Comparison of ENCODE assay signal across 20 mouse cellular contexts in the genomic region with DNA sequence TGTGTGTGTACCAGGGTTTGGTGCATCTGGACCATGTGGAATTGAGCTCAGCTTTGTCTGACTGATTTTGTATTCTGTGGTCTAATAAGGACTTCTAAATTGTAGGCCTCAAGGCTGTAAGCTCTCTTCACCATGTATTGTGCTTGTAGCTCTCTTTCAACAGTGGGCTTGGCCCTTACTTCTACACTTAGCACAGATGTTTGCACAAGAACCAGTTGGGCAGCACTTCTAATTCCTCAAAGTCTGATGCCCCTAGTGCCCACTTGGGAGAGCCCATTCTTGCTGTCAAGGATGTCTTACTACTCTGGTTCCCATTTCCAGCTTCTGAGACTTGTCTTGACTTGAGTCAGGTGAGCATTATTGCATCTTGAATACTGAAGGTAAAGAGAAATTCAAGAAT.
DNase-seq lines count a peak whose midpoint lies in the region; ATAC-seq and TF ChIP-seq lines count a peak whose summit lies in the region.
"Had no signal": no experiment of that assay in that cellular context is flagged by ENCODE, and none has a peak within 500 bp of the region (broad histone marks: within the 10 kb centered on the region; RNA-seq: fewer than 3 reads in every experiment).

No protein-coding gene starts in this region.

- intact Hi-C loops in left cerebral cortex, postnatal 14 days (cut with DNase I), result no loop called here

- peak; percentile 45 for TF ChIP-seq CTCF in lung, embryonic 14.5 days (IDR thresholded peaks at IDR 0.05; ENCODE audit: low read depth)
- no peak for TF ChIP-seq CTCF in midbrain, postnatal 0 days (IDR thresholded peaks at IDR 0.05)

- no peak overlapping the region for H3K27ac ChIP-seq in lung, embryonic 14.5 days (ENCODE audit: low read depth)
- H3K27ac ChIP-seq in lung, embryonic 15.5 days, result no peak overlapping the region
- no peak overlapping the region for H3K27ac ChIP-seq in stomach, embryonic 14.5 days (ENCODE audit: low read length)
- H3K27ac ChIP-seq in midbrain, postnatal 0 days (ENCODE audit: low read depth, low read length), result no peak overlapping the region
- H3K27ac ChIP-seq: embryonic facial prominence, embryonic 15.5 days; forebrain, embryonic 10.5 days; forebrain, embryonic 15.5 days; heart, embryonic 13.5 days had no signal

- H3K4me3 ChIP-seq in lung, embryonic 14.5 days (ENCODE audit: low read depth, low read length), result no peak overlapping the region
- H3K4me3 ChIP-seq in lung, embryonic 15.5 days, result no peak overlapping the region
- no peak overlapping the region for H3K4me3 ChIP-seq in stomach, embryonic 14.5 days (ENCODE audit: low read depth, low read length)
- no peak overlapping the region for H3K4me3 ChIP-seq in midbrain, postnatal 0 days (ENCODE audit: low read depth, low read length)
- H3K4me3 ChIP-seq: embryonic facial prominence, embryonic 15.5 days; erythroblast, embryonic 14.5 days; forebrain, embryonic 10.5 days; forebrain, embryonic 15.5 days; heart, embryonic 13.5 days had no signal

- H3K9me3 ChIP-seq in lung, embryonic 14.5 days (ENCODE audit: low read depth, low read length), result no peaks in the 10 kb centered on the region
- no peaks in the 10 kb centered on the region for H3K9me3 ChIP-seq in lung, embryonic 15.5 days
- no peaks in the 10 kb centered on the region for H3K9me3 ChIP-seq in stomach, embryonic 14.5 days (ENCODE audit: control insufficient read depth, low read depth, low read length)
- no peaks in the 10 kb centered on the region for H3K9me3 ChIP-seq in midbrain, postnatal 0 days (ENCODE audit: low read length)
- H3K9me3 ChIP-seq: embryonic facial prominence, embryonic 15.5 days; forebrain, embryonic 10.5 days; forebrain, embryonic 15.5 days; heart, embryonic 13.5 days had no signal

- H3K9ac ChIP-seq in lung, embryonic 14.5 days, result no peak overlapping the region
- no peak overlapping the region for H3K9ac ChIP-seq in lung, embryonic 15.5 days
- no peak overlapping the region for H3K9ac ChIP-seq in stomach, embryonic 14.5 days (replicated peaks; ENCODE audit: low read depth, low read length)
- no peak overlapping the region for H3K9ac ChIP-seq in midbrain, postnatal 0 days (replicated peaks; ENCODE audit: low read length, poor library complexity, severe bottlenecking)
- H3K9ac ChIP-seq: embryonic facial prominence, embryonic 15.5 days; forebrain, embryonic 15.5 days; heart, embryonic 13.5 days had no signal

- no peaks in the 10 kb centered on the region for H3K4me1 ChIP-seq in lung, embryonic 14.5 days (ENCODE audit: insufficient read depth)
- H3K4me1 ChIP-seq in lung, embryonic 15.5 days, result no peaks in the 10 kb centered on the region
- H3K4me1 ChIP-seq in stomach, embryonic 14.5 days (ENCODE audit: control insufficient read depth, insufficient read depth, low read length), result no peaks in the 10 kb centered on the region
- no peaks in the 10 kb centered on the region for H3K4me1 ChIP-seq in midbrain, postnatal 0 days (ENCODE audit: insufficient read depth, low read length)
- H3K4me1 ChIP-seq: embryonic facial prominence, embryonic 15.5 days; forebrain, embryonic 10.5 days; forebrain, embryonic 15.5 days; heart, embryonic 13.5 days had no signal

- ATAC-seq in lung, embryonic 14.5 days (ENCODE audit: insufficient read depth), result peak; percentile 77; the same call in 1 of the 2 replicates
- peak; percentile 72; the same call in 1 of the 2 replicates for ATAC-seq in lung, embryonic 15.5 days (ENCODE audit: borderline replicate concordance, extremely low read depth, low FRiP score, low TSS enrichment)
- ATAC-seq in stomach, embryonic 14.5 days (ENCODE audit: insufficient number of reproducible peaks, insufficient read depth, low FRiP score, low read depth), result peak; percentile 79
- ATAC-seq in midbrain, postnatal 0 days (ENCODE audit: low FRiP score), result no peak
- ATAC-seq: forebrain, embryonic 15.5 days had no signal

- DNase-seq in lung, embryonic 14.5 days, result peak; percentile 70
- DNase-seq in lung, postnatal 14 days, result peak; percentile 19
- DNase-seq in adrenal gland, postnatal 14 days, result no peak
- no peak for DNase-seq in left cerebral cortex, postnatal 14 days (ENCODE audit: low spot score in 2 of 2)
- DNase-seq in embryo, embryonic 9.5 days (ENCODE audit: extremely low spot score), result no peak
- DNase-seq in midbrain, postnatal 0 days (ENCODE audit: low spot score), result no peak
- DNase-seq: adrenal gland, adult 2 months; adrenal gland, postnatal 36 days; cerebellum, adult 2 months; cerebellum, postnatal 10 days; gastrocnemius, postnatal 36 days; heart, adult 11 months; heart, postnatal 36 days had no signal

- no peaks in the 10 kb centered on the region for H3K36me3 ChIP-seq in lung, embryonic 14.5 days (ENCODE audit: insufficient read depth)
- no peaks in the 10 kb centered on the region for H3K36me3 ChIP-seq in lung, embryonic 15.5 days
- no peaks in the 10 kb centered on the region for H3K36me3 ChIP-seq in stomach, embryonic 14.5 days (ENCODE audit: control insufficient read depth, insufficient read depth, low read length)
- no peaks in the 10 kb centered on the region for H3K36me3 ChIP-seq in midbrain, postnatal 0 days (ENCODE audit: insufficient read depth, low read length)
- H3K36me3 ChIP-seq: embryonic facial prominence, embryonic 15.5 days; forebrain, embryonic 10.5 days; forebrain, embryonic 15.5 days; heart, embryonic 13.5 days had no signal

- H3K27me3 ChIP-seq in lung, embryonic 14.5 days (ENCODE audit: insufficient read depth, low read length), result no peaks in the 10 kb centered on the region
- H3K27me3 ChIP-seq in lung, embryonic 15.5 days, result no peaks in the 10 kb centered on the region
- no peaks in the 10 kb centered on the region for H3K27me3 ChIP-seq in stomach, embryonic 14.5 days (ENCODE audit: control insufficient read depth, insufficient read depth, low read length)
- no peaks in the 10 kb centered on the region for H3K27me3 ChIP-seq in midbrain, postnatal 0 days (ENCODE audit: insufficient read depth, low read length)
- H3K27me3 ChIP-seq: embryonic facial prominence, embryonic 15.5 days; forebrain, embryonic 15.5 days; heart, embryonic 13.5 days had no signal

- H3K4me2 ChIP-seq in lung, embryonic 14.5 days, result no peak overlapping the region
- no peak overlapping the region for H3K4me2 ChIP-seq in lung, embryonic 15.5 days
- H3K4me2 ChIP-seq in stomach, embryonic 14.5 days (replicated peaks; ENCODE audit: low read depth, low read length), result no peak overlapping the region
- H3K4me2 ChIP-seq in midbrain, postnatal 0 days (ENCODE audit: low read depth, low read length, poor library complexity, severe bottlenecking), result no peak overlapping the region
- H3K4me2 ChIP-seq: embryonic facial prominence, embryonic 15.5 days; forebrain, embryonic 15.5 days; heart, embryonic 13.5 days had no signal

Comparison
In these comparisons a context has a peak if more than half of its experiments do, and no peak if none do; other contexts are left out.
1. DNase-seq: peak in lung, embryonic 14.5 days (single experiment) and lung, postnatal 14 days (single experiment); none in adrenal gland, postnatal 14 days (single experiment), left cerebral cortex, postnatal 14 days (0 of 2), embryo, embryonic 9.5 days (single experiment) and midbrain, postnatal 0 days (single experiment).